Mouse (Mus musculus) embryonic fibroblast, embryonic 13.5 days (primary cell): ENCODE measurements at regions not wholly inside any gene's neighbourhood (a gene's known extent, or its start where the extent isn't known, plus 50 kb on each side); places are given as distances from the start of the nearest gene placed in this dataset.

Experiments
- CTCF ChIP-seq: IDR thresholded peaks from 2 replicates; pipeline ENCODE4 v1.5.1; 2011; ENCODE audit warnings: mild to moderate bottlenecking, control low read depth, low read length, moderate library complexity, borderline replicate concordance; ENCODE audit not compliant: insufficient read depth
- POLR2A ChIP-seq: IDR thresholded peaks from 2 replicates; pipeline ENCODE4 v1.6.1; 2011; ENCODE audit warnings: low read depth, mild to moderate bottlenecking, control low read depth, low read length, moderate library complexity

DNA sequence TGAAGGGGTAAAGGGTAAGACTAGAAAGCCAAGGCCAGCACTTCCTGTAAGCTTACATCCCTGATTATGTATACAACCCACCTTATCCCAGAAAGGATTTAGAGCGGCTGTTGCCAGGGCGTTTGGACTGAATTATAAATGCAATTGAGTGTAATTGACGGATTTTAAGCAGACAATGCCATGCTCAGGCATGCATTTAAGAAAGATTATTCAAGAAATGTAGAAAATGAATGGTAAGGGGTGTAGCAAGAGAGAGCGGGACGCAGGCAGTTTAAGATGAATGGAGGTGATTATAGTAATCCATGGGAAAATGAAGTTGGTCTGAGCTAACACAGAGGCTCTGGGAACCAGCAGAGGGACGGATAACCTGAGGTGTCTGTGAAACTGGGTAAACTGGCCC lies 229.2 kb upstream of the Sox9 start:
- TF ChIP-seq POLR2A (no peak), CTCF (no peak)
